Mouse (Mus musculus) heart, embryonic 13.5 days (tissue): ENCODE measurements around the gene Rgs6. TPM values are rescaled to one million over a fixed set of nuclear protein-coding genes. Genes with fewer than 3 reads are reported as not detected.

Experiments
- ATAC-seq: fragments of 200-750 bp; cut with Nextera tagmentation; 2 replicates; pipeline ENCODE4 v1.8.0; 2017; ENCODE audit warnings: moderate TSS enrichment; ENCODE audit not compliant: insufficient number of reproducible peaks, low FRiP score, low TSS enrichment; ENCODE audit errors: extremely low read depth
- H3K27ac ChIP-seq: fragments of 300-500 bp; sonication (generic); replicated peaks from 2 replicates; pipeline ENCODE4 v1.5.1; 2015; ENCODE audit warnings: moderate library complexity, mild to moderate bottlenecking, inconsistent platforms
- H3K27me3 ChIP-seq: fragments of 300-500 bp; sonication (generic); replicated peaks from 2 replicates; pipeline ENCODE4 v1.6.1; 2015; ENCODE audit warnings: mild to moderate bottlenecking, inconsistent platforms
- H3K36me3 ChIP-seq: fragments of 300-500 bp; sonication (generic); 2 replicates; pipeline ENCODE4 v1.6.1; 2015; ENCODE audit warnings: mild to moderate bottlenecking, inconsistent platforms
- H3K4me1 ChIP-seq: fragments of 300-500 bp; sonication (generic); 2 replicates; pipeline ENCODE4 v1.6.1; 2015; ENCODE audit warnings: inconsistent platforms
- H3K4me2 ChIP-seq: fragments of 300-500 bp; sonication (generic); 2 replicates; pipeline ENCODE4 v1.6.1; 2015; ENCODE audit warnings: inconsistent platforms, mild to moderate bottlenecking, moderate library complexity
- H3K4me3 ChIP-seq: fragments of 300-500 bp; sonication (generic); 2 replicates; pipeline ENCODE4 v1.5.1; 2015; ENCODE audit warnings: moderate library complexity, mild to moderate bottlenecking, inconsistent platforms
- H3K9ac ChIP-seq: fragments of 300-500 bp; sonication (generic); 2 replicates; pipeline ENCODE4 v1.6.1; 2015; ENCODE audit warnings: inconsistent platforms, mild to moderate bottlenecking, moderate library complexity
- H3K9me3 ChIP-seq: fragments of 300-500 bp; sonication (generic); 2 replicates; pipeline ENCODE4 v1.6.1; 2016; ENCODE audit warnings: inconsistent platforms
- WGBS: fragments of 180-500 bp; shearing (Covaris S2); methylation state at CpG from one replicate; pipeline ENCODE4 v1.1.7; 2015; ENCODE audit warnings: mixed read lengths; 5-methylcytosine and 5-hydroxymethylcytosine counted together
- polyA plus RNA-seq: library from polyadenylated mRNA; unstranded; fragments of >200 nt; fragmentation: Nextera tagmentation; extraction: Ambion mirVana; gene quantifications from 2 replicates; pipeline ENCODE4 v1.2.1, GENCODE M21; 2015

Rgs6 gene
- polyA plus RNA-seq, 1 experiment from 2014 or later: 13.6 TPM

DNA sequence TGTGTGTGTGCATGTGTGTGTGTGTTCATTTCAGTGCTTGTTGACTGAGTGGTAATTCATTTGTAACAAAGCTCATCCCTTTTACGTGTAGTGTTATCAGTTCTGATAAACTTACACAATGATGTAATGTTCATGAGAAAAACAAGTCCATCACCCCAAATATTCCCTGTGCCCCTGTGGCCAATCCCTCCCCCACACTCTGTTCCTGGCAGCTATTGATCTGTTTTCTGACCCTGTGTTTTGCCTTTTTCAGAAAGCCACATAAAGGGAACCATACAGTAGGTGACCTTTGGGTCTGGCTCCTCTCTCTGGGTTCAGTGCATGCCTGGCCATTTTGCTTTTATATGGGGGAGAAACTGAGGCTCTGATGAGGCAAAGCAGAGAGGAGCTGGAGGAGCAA is 577.0 kb downstream of the Rgs6 start:
- no peak overlapping the region for H3K27ac ChIP-seq
- no peaks in the 10 kb centered on the region for H3K36me3 ChIP-seq
- H3K9me3 ChIP-seq: no peaks in the 10 kb centered on the region
- no peak overlapping the region for H3K9ac ChIP-seq
- 45% methylated on average over 1 of the region's 1 CpGs for WGBS
- no peak overlapping the region for H3K4me2 ChIP-seq
- no peak overlapping the region for H3K4me3 ChIP-seq
- H3K4me1 ChIP-seq: peaks cover 31% of the 10 kb centered on the region
- H3K27me3 ChIP-seq: 0 out of 2 replicates have a peak, but pooled peaks cover 3% of the 10 kb centered on the region
- no peak for ATAC-seq

DNA sequence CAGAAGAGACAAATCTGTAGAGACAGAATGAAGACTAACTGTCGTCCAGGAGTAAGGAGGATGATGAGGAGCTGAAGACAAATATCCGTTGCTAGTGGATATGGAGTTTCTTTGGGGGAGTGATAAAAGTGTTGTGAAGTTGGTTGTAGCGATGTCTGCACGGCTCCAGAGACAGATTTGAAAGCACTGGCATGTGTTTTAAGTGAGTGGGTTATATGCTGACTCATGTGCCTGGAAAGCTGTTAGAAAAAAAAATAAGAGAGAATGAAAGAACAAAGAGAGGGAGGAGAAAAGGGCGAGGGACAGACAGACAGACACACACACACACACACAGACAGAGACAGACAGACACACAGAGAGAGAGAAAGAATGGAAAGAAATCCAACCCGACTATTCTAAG is 580.2 kb downstream of the Rgs6 start:
- Histone ChIP-seq H3K4me1 (peaks cover 27% of the 10 kb centered on the region), H3K4me3 (no peak overlapping the region), H3K27ac (no peak overlapping the region), H3K9ac (no peak overlapping the region), H3K4me2 (no peak overlapping the region), H3K36me3 (no peaks in the 10 kb centered on the region), H3K27me3 (0 out of 2 replicates have a peak, but pooled peaks cover 2% of the 10 kb centered on the region), H3K9me3 (no peaks in the 10 kb centered on the region)
- no peak for ATAC-seq
- WGBS: 63% methylated on average over 6 of the region's 6 CpGs

DNA sequence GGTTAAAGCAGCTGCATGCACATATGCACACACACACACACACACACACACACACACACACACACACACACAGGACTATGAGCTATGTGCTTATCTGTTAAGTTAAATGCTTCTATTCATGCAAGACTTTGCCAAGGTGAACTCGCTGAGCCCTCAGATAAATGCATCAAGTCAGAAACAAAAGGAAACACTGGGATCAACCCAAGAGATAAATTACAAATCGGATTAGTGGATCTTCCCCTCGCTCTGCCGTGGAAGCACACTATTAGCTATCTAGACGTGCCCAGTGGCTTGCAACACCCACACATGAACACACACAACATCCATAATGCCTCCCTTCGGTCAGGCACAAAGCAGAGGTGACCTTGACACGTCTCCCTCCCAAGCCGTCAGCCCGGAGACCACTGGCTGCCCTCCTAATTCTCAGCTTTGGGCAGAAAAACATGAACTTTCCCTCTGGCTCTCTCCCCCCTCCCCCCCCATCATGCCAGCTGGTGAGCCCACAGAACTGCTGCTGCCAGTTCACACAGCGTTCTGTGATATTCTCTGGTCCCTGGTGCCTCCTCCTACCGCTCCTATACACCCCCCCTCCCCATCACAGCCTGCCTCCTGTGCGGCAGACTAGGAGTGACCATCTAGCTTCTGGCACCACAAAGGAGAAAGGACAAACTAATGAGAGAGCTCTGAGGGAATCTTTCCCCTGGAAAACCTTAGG is 581.6 kb downstream of the Rgs6 start:
- 15% methylated on average over 12 of the region's 12 CpGs for WGBS
- peaks cover 18% of the 10 kb centered on the region for H3K4me1 ChIP-seq
- ATAC-seq: no peak
- no peaks in the 10 kb centered on the region for H3K36me3 ChIP-seq
- H3K9me3 ChIP-seq: no peaks in the 10 kb centered on the region
- H3K27me3 ChIP-seq: no peaks in the 10 kb centered on the region
- H3K4me2 ChIP-seq: peak overlapping the region; percentile 53
- no peak overlapping the region for H3K4me3 ChIP-seq
- peak overlapping the region; percentile 67 for H3K9ac ChIP-seq
- peak overlapping the region; percentile 78 for H3K27ac ChIP-seq

DNA sequence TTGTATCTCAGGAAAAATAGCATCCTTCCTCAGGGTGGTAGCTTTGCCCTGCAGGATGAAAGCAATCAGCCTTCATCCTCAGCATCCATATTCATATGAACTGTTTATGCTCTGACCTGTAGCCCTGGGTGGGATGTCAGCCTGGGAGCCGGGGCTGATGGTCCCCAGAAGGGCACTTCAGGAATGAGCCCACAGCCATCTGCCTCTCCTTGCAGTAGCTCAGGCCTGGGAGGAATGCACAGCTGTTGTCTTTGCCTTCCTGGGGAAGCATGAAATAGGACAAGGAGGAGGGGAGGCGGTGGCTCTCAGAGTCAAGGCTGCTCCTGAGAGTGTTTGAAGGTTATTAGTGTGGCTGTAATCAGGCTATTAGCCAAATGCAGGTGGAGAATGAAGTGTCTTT is 590.7 kb downstream of the Rgs6 start:
- H3K9ac ChIP-seq: no peak overlapping the region
- H3K4me3 ChIP-seq: no peak overlapping the region
- H3K4me2 ChIP-seq: no peak overlapping the region
- no peak for ATAC-seq
- H3K36me3 ChIP-seq: no peaks in the 10 kb centered on the region
- no peak overlapping the region for H3K27ac ChIP-seq
- 0 out of 2 replicates have a peak, but pooled peaks cover 3% of the 10 kb centered on the region for H3K4me1 ChIP-seq
- H3K27me3 ChIP-seq: no peaks in the 10 kb centered on the region
- 70% methylated on average over 2 of the region's 2 CpGs for WGBS
- no peaks in the 10 kb centered on the region for H3K9me3 ChIP-seq

DNA sequence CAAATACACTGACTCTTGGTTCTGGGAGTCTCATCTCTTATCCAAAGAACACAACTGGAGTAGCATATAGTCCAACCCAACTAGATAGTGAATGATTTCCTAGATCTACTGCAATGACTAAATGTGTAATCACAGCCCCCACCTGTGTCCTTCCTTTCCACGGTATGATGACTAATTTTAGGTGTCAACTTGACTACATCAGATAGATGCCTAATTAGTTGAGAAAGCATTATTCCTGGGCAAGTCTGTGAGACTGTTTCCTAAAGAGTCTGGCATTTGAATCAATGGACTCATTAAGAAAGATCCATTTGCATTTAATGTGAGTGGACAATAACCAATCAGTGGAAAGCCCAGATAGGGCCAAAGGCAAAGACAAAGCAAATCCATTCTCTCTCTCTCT is 591.8 kb downstream of the Rgs6 start:
- Histone ChIP-seq H3K27me3 (no peaks in the 10 kb centered on the region), H3K9me3 (no peaks in the 10 kb centered on the region), H3K4me2 (no peak overlapping the region), H3K4me3 (no peak overlapping the region), H3K9ac (no peak overlapping the region), H3K36me3 (no peaks in the 10 kb centered on the region), H3K4me1 (0 out of 2 replicates have a peak, but pooled peaks cover 3% of the 10 kb centered on the region), H3K27ac (no peak overlapping the region)
- 70% methylated on average over 1 of the region's 1 CpGs for WGBS
- ATAC-seq: no peak

DNA sequence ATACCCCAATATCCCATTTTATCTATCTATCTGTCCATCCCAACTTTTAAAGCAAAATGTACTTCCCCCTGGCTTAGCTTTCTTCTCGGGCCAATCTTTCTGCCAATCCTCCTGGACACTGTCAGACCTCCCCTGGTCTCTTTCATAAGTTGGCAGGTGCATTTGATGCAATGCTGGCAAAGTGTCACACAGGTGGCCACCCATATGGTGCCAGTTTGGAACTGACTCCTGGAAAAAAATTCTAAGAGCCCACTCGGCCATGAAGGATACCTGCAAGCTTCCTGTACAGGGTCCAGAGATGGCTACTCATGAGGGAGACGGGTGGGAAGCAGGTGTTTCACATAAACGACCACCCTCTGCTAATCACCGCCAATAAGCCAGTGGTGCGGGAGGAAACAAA is 592.5 kb downstream of the Rgs6 start:
- no peaks in the 10 kb centered on the region for H3K27me3 ChIP-seq
- peaks cover 4% of the 10 kb centered on the region; the same call in 1 of the 2 replicates for H3K4me1 ChIP-seq
- no peak overlapping the region for H3K9ac ChIP-seq
- H3K4me3 ChIP-seq: no peak overlapping the region
- H3K4me2 ChIP-seq: no peak overlapping the region
- H3K36me3 ChIP-seq: no peaks in the 10 kb centered on the region
- H3K27ac ChIP-seq: no peak overlapping the region
- ATAC-seq: no peak
- WGBS: 68% methylated on average over 6 of the region's 6 CpGs
- H3K9me3 ChIP-seq: no peaks in the 10 kb centered on the region

DNA sequence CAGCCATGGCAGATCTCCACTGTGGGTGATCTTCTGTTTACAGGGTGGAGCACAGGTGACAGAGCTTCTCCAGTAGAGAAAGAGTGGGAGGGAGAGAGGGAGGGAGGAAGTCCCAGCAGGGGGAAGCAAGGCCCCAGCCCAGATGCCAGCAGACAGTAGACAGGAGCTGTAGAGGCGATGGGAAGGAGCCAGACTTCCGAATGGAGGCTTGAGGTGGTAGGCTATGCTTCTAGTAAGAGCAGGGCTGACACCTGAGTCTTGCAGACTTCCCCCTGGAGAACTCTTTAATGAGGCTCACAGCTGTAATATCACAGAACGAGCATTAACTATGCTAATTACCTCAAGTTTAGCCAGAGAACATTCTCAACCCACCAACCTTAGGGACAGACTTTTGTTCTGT is 613.6 kb downstream of the Rgs6 start:
- no peaks in the 10 kb centered on the region for H3K27me3 ChIP-seq
- H3K4me3 ChIP-seq: no peak overlapping the region
- no peak overlapping the region for H3K4me2 ChIP-seq
- H3K4me1 ChIP-seq: peaks cover 38% of the 10 kb centered on the region
- WGBS: 41% methylated on average over 3 of the region's 3 CpGs
- H3K9me3 ChIP-seq: no peaks in the 10 kb centered on the region
- no peaks in the 10 kb centered on the region for H3K36me3 ChIP-seq
- H3K9ac ChIP-seq: peak overlapping the region; percentile 44; the same call in 1 of the 2 replicates
- no peak for ATAC-seq
- H3K27ac ChIP-seq: no peak overlapping the region

DNA sequence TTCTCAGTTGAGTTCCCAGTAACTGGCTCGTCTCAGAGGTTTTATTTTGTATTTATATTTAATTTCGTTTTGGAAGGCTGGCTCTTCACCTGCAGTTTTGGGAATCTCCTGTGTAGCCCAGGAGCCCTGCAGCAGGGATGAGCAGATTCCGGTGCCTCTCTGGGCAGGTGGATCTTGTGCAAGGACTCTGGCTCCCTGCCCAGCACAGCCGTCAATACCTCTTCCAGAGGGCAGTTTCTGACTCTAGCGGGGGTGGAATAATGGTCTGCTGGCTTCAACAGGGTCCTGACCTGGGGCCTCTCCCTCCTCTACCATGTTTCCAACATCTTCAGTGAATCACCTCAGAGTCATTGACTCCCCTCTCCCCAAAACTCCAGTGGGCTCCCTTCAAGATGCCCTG is 616.3 kb downstream of the Rgs6 start:
- H3K4me2 ChIP-seq: no peak overlapping the region
- H3K27ac ChIP-seq: 0 out of 2 replicates have a peak overlapping the region, but pooled peaks have one; percentile 13
- H3K36me3 ChIP-seq: no peaks in the 10 kb centered on the region
- ATAC-seq: no peak
- no peak overlapping the region for H3K4me3 ChIP-seq
- 44% methylated on average over 5 of the region's 5 CpGs for WGBS
- no peaks in the 10 kb centered on the region for H3K9me3 ChIP-seq
- no peak overlapping the region for H3K9ac ChIP-seq
- no peaks in the 10 kb centered on the region for H3K27me3 ChIP-seq
- peaks cover 63% of the 10 kb centered on the region for H3K4me1 ChIP-seq

DNA sequence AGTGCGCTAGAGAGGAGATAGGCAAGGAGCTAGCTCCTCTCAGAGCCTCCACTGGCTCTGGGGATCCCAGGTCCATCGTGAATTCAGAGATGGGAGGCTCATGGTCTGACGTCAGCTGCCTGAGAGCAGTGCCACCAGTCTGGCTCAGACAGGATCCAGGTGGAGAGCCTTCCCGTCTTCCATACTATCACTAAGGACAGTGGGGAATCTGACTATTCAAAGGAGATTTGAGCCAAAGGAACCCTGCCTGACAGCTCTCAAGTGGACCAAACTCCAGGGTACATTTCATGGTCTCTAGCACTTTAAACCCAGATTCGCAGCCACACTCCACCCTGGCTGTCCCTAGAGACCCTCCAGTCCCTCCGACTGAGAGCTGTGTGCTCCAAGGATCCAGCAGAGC is 618.8 kb downstream of the Rgs6 start:
- H3K36me3 ChIP-seq: no peaks in the 10 kb centered on the region
- WGBS: 43% methylated on average over 6 of the region's 6 CpGs
- H3K4me1 ChIP-seq: peaks cover 72% of the 10 kb centered on the region
- no peaks in the 10 kb centered on the region for H3K27me3 ChIP-seq
- no peak overlapping the region for H3K4me3 ChIP-seq
- no peak for ATAC-seq
- no peak overlapping the region for H3K27ac ChIP-seq
- H3K9ac ChIP-seq: no peak overlapping the region
- no peak overlapping the region for H3K4me2 ChIP-seq
- H3K9me3 ChIP-seq: no peaks in the 10 kb centered on the region

DNA sequence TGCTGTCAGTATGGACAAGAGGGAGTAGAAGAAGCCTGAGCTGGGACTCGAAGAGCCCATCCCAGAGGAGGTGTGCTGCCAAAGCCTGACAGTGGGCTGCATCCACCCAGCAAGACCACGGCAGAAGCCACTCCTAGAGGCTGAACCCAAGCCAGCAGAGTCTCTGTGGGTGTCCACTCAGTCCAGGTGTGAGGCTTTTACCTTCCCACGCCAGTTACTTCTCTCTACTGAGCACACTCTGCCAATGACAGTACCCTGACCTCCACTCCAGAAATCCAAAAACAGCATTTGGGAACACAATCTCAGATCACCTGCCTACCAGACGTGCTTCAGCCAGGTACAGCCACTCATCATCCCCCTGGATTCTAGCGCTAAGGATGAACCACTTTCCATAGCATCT is 619.4 kb downstream of the Rgs6 start:
- ATAC-seq: no peak
- H3K9me3 ChIP-seq: no peaks in the 10 kb centered on the region
- peaks cover 72% of the 10 kb centered on the region for H3K4me1 ChIP-seq
- no peaks in the 10 kb centered on the region for H3K36me3 ChIP-seq
- H3K4me3 ChIP-seq: no peak overlapping the region
- no peak overlapping the region for H3K27ac ChIP-seq
- H3K27me3 ChIP-seq: no peaks in the 10 kb centered on the region
- no peak overlapping the region for H3K4me2 ChIP-seq
- H3K9ac ChIP-seq: no peak overlapping the region
- WGBS: 66% methylated on average over 5 of the region's 5 CpGs

DNA sequence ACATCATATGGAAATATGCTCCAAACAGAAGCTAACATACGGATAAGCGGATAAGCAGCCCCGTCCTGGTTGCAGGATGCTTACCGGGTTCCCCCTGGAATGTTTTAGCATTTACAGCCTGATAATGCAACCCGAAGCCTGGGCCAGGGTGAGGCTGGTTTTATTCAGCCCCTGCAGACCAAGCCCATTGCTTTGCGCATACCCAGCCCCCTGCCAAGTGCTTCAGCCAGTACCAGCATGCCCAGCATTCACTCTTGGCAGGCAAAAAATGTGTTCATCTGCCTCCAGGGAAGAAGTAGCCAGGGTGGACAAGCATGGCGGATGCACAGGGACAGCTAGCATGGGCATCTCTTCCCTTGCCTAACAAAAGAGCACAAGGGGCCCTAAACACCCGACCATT is 619.9 kb downstream of the Rgs6 start:
- Histone ChIP-seq H3K4me2 (no peak overlapping the region), H3K9ac (no peak overlapping the region), H3K27ac (0 out of 2 replicates have a peak overlapping the region, but pooled peaks have one; percentile 17), H3K27me3 (no peaks in the 10 kb centered on the region), H3K9me3 (no peaks in the 10 kb centered on the region), H3K4me3 (no peak overlapping the region), H3K4me1 (peaks cover 74% of the 10 kb centered on the region), H3K36me3 (no peaks in the 10 kb centered on the region)
- ATAC-seq: no peak
- WGBS: 53% methylated on average over 8 of the region's 8 CpGs

DNA sequence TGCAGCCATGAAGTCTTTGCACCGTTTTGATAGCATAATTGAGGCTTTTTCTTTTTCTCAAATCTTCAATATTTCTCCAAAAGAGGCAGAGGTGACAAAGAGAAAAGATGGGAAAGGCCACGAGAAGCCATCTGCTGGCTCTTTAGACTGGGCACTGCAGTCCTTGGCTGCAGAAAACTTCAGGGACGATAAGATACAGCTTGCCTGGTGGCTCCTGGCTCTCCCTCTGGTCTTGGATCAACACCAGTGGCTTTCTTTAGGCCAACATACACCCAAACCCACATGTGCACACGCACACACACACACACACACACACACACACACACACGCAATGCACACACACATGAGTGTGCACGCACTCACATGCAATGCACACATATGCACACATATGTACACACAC is 620.7 kb downstream of the Rgs6 start:
- no peaks in the 10 kb centered on the region for H3K27me3 ChIP-seq
- ATAC-seq: no peak
- H3K27ac ChIP-seq: peak overlapping the region; percentile 88
- no peaks in the 10 kb centered on the region for H3K9me3 ChIP-seq
- H3K9ac ChIP-seq: no peak overlapping the region
- H3K36me3 ChIP-seq: no peaks in the 10 kb centered on the region
- H3K4me1 ChIP-seq: peaks cover 82% of the 10 kb centered on the region
- no peak overlapping the region for H3K4me2 ChIP-seq
- no peak overlapping the region for H3K4me3 ChIP-seq
- 55% methylated on average over 6 of the region's 6 CpGs for WGBS
